Mouse (Mus musculus) splenic B cell, adult 2 months (primary cell): ENCODE data around the gene Gars.

Experiments
- DNase-seq: peaks from one replicate; pipeline ENCODE4 v3.0.0-alpha.2; 2011; ENCODE audit warnings: low read depth, low spot score
- H3K27me3 ChIP-seq: 2 replicates; pipeline ENCODE4 v1.6.1; 2012; ENCODE audit warnings: mild to moderate bottlenecking, low read length, moderate library complexity, mixed read lengths; ENCODE audit not compliant: control insufficient read depth, poor library complexity, insufficient read depth, severe bottlenecking
- H3K36me3 ChIP-seq: 2 replicates; pipeline ENCODE4 v1.6.1; 2012; ENCODE audit warnings: mild to moderate bottlenecking, low read length, moderate library complexity, mixed read lengths; ENCODE audit not compliant: control insufficient read depth, poor library complexity, insufficient read depth, severe bottlenecking

Gene Gars

DNA sequence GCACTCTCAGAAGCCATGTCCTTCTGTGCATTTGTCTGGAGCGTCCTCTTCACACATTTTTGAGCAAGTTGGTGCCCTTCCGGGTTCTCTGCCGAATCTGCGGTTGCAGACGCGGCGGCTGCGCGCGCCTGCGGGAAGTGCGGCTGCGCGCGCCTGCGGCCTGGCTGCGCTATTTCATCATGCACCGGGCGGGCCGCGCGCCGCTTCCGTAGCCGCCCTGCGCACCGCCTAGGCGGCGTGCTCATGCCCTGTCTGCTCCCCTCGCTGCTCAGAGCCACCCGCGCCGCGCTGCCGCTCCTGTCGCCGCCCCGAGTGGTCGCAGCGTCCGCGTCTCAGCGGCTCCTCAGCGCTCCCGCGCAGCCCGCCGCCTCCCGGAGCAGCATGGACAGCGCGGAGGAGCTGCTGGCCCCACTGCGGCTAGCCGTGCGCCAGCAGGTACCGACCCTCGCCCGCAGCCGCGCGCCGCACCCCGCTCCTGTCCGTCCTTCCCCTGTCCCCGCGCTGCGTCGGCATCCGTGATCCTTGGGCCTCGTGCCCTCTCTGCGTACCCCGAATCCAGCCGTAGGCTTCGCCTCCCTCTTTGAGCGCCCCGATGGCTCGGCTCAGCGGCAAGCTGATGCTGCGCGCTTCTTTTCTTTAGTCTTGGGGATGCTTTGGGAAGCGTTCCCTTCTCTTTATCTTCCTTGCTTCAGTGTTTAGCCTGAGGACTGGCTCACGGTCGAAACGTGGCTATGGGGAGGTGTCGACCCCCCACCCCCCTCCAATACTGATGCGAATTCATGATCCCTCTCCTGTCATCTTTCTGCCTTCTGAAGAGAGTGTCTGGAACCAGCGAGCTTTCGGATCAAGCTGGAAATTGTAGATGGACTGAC lies at the start of gene Gars:
Gene Gars, plus strand, starts transcription at position 209 of the 872 bp plus-strand sequence.
- DNase-seq = peak; percentile 93
- Histone ChIP-seq H3K36me3 (no peaks in the 10 kb centered on the region), H3K27me3 (no peaks in the 10 kb centered on the region)

DNA sequence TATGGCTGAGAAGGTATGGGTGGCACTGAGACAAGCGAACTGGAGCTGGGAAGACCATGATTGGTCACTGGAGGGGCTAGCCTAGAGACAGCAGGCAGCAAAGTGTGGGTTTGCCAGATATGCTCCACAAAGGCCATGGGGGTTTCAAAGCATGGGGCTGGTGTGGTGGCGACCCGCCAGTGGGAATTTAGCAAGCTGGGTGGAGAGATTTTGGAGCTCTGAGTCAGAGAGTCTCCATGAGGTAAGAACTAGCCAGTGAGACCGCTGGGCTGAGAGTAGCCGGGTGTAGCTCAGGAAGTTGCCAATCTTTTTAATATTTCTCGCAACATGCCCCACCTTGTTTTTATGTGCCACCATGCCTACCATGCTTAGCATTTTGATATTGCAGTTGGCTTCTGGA lies 49.7 kb upstream of the Gars start:
- Histone ChIP-seq H3K36me3 (peaks cover 5% of the 10 kb centered on the region; the same call in 1 of the 2 replicates), H3K27me3 (no peaks in the 10 kb centered on the region)
- no peak for DNase-seq

DNA sequence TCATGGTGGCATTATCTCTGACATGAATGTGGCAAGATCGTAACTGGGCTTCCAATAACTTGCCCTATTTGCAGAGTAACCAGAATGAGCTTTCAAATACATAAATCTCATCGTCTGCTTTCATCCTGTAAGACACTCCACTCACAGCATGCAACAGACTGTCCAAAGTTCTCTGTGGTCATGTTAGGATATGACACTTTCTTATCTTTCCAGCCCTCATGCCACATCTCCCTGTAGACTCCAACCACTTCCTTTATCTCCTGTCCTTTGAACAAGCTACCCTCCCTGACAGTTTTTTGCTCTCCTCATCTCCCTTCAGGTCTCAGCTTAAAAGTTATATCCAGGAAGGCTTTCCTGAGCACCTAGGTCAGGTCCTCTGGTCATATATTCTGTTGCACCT lies 46.6 kb upstream of the Gars start:
- H3K36me3 ChIP-seq = peaks cover 2% of the 10 kb centered on the region; the same call in 1 of the 2 replicates
- DNase-seq = no peak
- H3K27me3 ChIP-seq = no peaks in the 10 kb centered on the region

DNA sequence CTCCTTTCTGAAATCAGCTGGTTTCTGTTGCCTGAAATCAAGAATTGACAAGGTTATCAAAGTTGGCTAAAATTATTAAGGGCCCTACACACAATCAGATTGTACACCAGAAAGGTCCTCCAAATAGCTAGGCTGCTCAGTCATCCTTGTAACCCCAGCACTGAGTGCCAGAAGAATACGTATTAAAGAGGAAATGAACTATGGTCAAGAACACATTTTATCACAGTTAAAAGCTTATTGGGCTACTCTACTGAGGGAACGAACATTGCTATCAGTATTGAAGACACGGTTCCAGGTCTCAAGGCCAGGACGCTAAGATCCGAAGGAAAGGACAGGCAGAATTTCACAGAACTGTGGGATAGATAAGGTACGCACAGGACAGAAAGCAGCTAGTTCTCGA lies 45.7 kb upstream of the Gars start:
- Histone ChIP-seq H3K36me3 (no peaks in the 10 kb centered on the region; the same call in 1 of the 2 replicates), H3K27me3 (no peaks in the 10 kb centered on the region)
- peak; percentile 42 for DNase-seq

DNA sequence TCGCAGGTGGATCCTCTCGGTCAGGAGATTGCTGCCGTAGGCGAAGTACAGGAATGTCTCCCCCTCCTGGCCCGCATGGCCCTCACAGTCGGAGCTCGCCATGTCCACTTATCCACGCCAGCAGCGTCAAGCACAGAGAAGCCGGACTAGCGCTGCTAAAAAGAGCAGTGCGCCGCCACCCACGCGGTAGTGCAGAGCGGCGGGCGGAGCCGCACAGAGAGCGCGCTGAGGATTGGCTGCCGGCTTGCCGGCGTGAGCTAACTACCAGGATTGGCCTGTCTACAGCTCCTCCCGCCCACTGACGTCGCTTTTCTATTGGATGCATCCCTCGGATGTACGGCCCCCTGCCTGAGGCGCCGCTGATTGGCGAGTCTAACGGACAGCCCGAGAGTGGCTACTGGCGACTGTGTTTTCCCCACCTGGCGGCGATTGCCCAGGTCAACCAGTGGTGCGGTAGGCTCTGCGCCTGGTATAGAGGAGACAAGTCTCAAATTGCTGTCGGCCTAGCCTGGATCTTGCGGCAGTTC lies 45.0 kb upstream of the Gars start, which contains the start of gene Ggct:
Gene Ggct, minus strand, starts transcription at position 217 of the 527 bp plus-strand sequence.
- Histone ChIP-seq H3K27me3 (no peaks in the 10 kb centered on the region), H3K36me3 (no peaks in the 10 kb centered on the region; the same call in 1 of the 2 replicates)
- peak; percentile 97 for DNase-seq

DNA sequence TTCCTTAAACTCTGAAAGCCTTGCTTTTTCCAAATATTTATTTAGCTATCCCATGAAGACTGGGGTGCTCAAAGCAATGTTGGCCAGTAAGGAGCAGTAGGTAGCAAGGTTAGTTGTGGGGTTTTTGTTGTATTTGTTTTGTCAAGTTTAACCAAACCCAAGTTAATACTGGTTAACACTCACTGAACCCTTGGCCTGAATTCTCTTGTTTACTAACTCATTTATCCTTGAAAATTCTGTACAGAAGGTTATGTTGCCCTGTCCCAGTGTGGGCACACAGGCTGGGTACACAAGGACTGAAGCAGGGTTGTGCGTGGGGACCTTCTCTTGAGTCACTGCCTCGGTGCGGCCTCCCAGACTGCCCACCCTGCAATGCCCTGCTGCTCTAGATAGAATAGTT lies 41.4 kb upstream of the Gars start:
- Histone ChIP-seq H3K36me3 (no peaks in the 10 kb centered on the region), H3K27me3 (no peaks in the 10 kb centered on the region)
- no peak for DNase-seq

DNA sequence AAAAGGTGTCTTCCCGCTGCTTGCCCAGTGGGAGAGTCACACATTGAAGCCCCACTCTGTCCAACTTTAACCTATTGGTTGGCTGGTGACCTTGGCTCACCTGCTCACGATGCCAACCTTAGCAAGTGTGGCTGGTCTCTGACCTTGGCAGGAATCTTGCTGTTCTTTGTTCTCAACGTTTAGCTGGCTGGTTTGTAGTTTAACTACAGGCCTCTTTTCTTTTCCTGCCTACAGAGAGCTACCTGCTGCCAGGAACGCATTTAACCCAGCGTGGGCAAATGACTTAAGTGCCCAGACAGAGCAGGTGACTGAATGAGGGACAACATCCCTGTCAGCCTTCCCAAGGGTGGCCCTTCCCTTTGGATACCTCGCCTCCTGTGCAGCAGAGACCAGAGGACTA lies 40.1 kb upstream of the Gars start:
- no peaks in the 10 kb centered on the region for H3K27me3 ChIP-seq
- no peak for DNase-seq
- H3K36me3 ChIP-seq = no peaks in the 10 kb centered on the region

DNA sequence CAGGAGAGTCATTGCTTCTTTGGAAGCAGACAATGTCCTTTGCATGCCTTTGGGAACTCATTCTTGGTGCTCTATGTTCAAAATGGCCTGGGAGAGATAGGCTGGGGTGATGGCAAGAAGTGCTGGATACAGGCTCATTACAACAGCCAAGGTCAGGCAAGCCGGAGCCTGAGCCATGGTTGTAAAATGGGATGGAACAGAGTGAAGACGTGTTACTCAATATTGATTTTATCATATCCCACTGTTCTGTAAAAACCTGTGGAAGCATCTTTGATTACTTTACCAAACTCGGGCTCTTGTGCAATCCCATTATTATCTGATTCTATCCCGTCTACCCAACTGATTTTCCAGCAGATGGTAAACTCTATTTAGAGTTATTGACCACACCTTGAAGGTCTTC lies 36.5 kb upstream of the Gars start:
- no peaks in the 10 kb centered on the region for H3K27me3 ChIP-seq
- no peaks in the 10 kb centered on the region for H3K36me3 ChIP-seq
- no peak for DNase-seq

DNA sequence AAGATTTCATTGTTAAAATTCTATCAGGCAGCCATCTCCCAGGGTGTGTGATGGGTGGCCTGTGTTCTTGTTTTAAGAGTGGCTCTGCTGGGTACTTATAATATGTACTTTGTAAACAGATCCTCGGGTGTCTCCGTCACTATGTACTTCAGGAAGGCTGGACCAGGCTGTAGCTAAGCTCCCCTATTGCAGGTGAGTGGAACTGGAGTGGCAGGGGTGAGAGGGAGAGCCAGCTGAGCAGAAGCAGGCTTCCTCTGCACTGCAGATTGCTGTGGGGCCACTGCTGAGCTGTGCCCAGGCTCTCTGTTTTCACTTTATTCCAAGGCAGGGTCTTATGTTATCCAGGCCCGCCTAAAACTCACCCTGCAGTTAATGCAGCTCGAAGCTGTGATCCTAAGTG lies 35.4 kb upstream of the Gars start:
- H3K27me3 ChIP-seq = no peaks in the 10 kb centered on the region

DNA sequence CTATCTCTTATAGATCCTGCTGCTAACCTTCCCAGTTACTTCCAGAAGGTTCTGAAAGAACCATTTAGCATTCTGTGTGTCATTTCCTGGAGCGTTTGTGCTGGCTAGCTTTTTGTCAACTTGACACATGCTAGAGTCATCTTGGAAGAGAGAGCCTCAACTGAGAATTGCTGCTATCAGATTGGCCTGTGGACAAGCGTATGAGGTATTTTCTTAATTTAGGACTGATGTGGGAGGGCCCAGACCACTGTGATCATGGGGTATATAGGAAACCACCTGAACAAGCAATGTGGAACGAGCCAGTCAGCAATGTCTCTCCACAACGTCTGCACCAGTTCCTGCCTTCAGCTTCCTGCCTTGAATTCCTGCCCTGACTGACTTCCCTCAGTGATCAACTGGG lies 34.2 kb upstream of the Gars start:
- Histone ChIP-seq H3K27me3 (no peaks in the 10 kb centered on the region), H3K36me3 (no peaks in the 10 kb centered on the region)
- DNase-seq = no peak

More for the DNA sequence above, 35.4 kb upstream of the Gars start:
- no peak for DNase-seq
- H3K36me3 ChIP-seq = no peaks in the 10 kb centered on the region

DNA sequence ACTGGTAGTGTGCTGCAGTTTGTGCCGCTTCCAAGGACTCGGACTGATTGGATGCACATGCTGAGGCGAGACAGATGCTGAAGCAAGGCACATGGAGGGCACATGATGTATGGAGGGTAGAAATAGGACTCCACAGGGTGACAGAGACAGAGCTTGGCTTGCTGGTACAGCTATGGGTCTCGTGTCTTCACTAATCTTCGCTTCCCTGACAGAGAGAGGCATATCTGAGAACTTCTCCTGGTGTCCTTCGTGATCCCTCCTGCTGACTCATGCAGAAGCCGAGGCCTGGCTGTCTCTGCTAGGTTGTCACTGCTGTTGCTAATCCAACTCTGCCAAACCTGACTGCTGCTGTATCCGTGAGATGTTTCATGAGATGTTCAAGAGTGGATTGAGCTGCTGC lies 29.4 kb upstream of the Gars start:
- no peak for DNase-seq
- H3K27me3 ChIP-seq = no peaks in the 10 kb centered on the region
- no peaks in the 10 kb centered on the region for H3K36me3 ChIP-seq

DNA sequence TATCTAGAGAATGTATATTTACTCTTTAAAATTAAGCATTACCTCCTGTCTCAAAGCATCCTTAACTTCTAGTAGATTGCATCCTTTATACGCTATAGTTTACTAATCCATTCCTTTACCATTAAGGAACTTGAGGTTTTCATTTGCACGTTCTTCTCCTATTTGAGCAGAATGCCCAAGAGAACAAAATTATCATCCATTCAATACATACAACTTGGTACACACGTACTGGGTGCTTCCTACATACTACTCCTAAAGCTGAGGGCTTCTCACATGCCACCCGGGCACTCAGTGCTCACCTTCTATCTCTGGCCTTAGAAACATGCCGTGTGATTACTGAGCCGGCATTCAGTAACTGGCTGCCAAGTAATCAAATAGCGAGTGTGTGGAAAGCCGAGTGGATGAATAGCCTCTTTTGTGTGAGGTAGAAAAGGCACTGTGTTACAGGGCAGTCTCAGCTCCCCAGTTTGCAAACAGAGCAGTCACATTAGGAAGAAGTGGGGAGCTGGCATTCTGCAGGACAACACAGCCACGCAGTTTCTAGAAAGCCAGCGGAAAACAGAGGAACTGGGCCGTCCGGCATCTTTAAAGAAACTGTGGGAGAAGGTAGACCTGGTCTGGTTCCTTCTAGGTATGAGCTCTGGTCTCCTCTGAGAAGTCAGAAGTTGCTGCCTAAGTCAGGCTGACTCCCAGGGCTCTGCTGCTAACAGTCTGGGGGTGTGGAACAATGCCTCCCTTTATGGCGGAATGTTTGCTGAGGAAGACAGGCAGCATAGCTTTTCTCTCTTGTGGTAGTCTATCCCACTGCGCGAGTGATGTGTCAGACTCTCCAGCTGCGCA lies 28.2 kb upstream of the Gars start:
- no peaks in the 10 kb centered on the region for H3K36me3 ChIP-seq
- H3K27me3 ChIP-seq = no peaks in the 10 kb centered on the region
- no peak for DNase-seq

DNA sequence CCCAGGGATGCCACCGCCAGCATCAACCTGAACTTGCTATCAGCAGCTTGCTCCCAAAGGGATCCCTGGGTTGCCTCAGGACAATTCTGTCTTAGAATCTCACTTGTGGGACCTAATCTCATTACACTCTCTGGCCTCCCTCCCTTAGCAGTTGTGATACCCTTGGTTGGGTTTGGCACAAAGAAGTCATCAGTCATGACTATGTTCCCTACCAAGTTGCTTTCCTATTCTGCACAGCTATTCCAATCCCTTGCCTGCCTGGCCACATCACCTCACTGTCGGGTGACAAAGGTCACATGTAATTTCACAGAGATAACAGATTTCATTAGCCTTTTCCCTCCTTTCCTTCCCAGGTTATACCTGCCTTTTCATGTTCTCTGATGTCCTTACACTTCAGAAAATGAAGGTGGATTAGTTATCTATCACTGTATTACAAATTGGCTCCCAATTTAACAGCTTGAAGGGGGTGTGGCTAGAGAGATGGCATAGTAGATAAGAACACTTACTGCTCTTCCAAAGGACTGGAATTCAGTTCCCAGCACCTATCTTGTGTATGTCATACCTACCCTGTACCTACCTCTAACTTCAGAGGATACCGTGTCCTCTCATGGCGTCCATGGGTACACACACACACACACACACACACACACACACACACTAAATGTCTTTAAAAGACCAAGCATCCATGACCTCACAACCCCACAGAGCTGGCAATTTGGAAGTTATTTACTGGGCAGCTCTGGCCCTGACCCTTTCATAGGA lies 27.3 kb upstream of the Gars start:
- Histone ChIP-seq H3K27me3 (no peaks in the 10 kb centered on the region), H3K36me3 (no peaks in the 10 kb centered on the region)
- no peak for DNase-seq

DNA sequence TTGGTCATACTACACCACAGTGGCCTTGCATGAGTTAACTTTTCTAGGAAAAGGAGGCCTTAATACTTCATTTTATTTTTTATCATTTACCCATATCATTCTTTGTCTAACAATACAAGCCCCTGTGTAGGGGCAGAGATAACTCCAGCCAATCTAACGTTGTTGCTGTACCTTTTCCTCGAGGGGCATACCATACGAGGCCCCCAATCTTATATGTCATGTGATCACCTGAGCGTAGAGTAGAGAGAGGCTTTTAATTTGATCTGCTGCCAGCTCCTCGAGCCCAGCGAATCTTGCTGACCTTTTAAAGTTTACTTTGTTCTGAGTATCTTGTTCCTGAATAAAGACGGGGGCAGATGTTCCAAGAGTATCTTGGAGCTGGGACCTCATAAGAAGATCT lies 25.3 kb upstream of the Gars start:
- DNase-seq = no peak
- H3K27me3 ChIP-seq = no peaks in the 10 kb centered on the region
- no peaks in the 10 kb centered on the region for H3K36me3 ChIP-seq
